Mouse (Mus musculus) heart, postnatal 4 days (tissue): ENCODE data around the gene Map1lc3b. TPM values are rescaled to one million over a fixed set of nuclear protein-coding genes. Genes with fewer than 3 reads are reported as not detected.
A peak's percentile ranks its signal among the peaks of the same experiment; 100 is the strongest.

Experiments used
- DNase-seq: peaks from one replicate; pipeline ENCODE4 v3.0.0; 2021
- total RNA-seq, 2 experiments: library from RNA; stranded (reverse); gene quantifications; 2 replicates each; pipeline ENCODE4 v1.2.3; 2021

Map1lc3b gene
- total RNA-seq, 2 experiments from 2014 or later = 130 to 135 TPM

GRCm38 (mm10) chr8:121609251-121609650 is 19.1 kb downstream of the Map1lc3b start:
- no peak for DNase-seq

- no peak for DNase-seq
Measured at GRCm38 (mm10) chr8:121609916-121610315, 19.8 kb downstream of the Map1lc3b start.

GRCm38 (mm10) chr8:121613419-121613818 is 23.3 kb downstream of the Map1lc3b start:
- DNase-seq = no peak

- peak; percentile 71 for DNase-seq
Measured at GRCm38 (mm10) chr8:121619401-121619995, 29.3 kb downstream of the Map1lc3b start.

- DNase-seq = peak; percentile 72
Measured at GRCm38 (mm10) chr8:121620801-121621516, 30.8 kb downstream of the Map1lc3b start.

- DNase-seq = no peak
Measured at GRCm38 (mm10) chr8:121621879-121622278, 31.7 kb downstream of the Map1lc3b start.

- no peak for DNase-seq
Measured at GRCm38 (mm10) chr8:121623043-121623442, 32.9 kb downstream of the Map1lc3b start.

- no peak for DNase-seq
Measured at GRCm38 (mm10) chr8:121628681-121629080, 38.5 kb downstream of the Map1lc3b start.

GRCm38 (mm10) chr8:121631645-121632071 is 41.5 kb downstream of the Map1lc3b start:
- DNase-seq = peak; percentile 43

GRCm38 (mm10) chr8:121632401-121632800 is 42.2 kb downstream of the Map1lc3b start:
- no peak for DNase-seq

- peak; percentile 60 for DNase-seq
Measured at GRCm38 (mm10) chr8:121635534-121635933, 45.4 kb downstream of the Map1lc3b start.

- DNase-seq = no peak
Measured at GRCm38 (mm10) chr8:121636180-121636579, 46.0 kb downstream of the Map1lc3b start.

GRCm38 (mm10) chr8:121642804-121643203 is 52.6 kb downstream of the Map1lc3b start:
- DNase-seq = no peak

- DNase-seq = no peak
Measured at GRCm38 (mm10) chr8:121643384-121643783, 53.2 kb downstream of the Map1lc3b start.

- no peak for DNase-seq
Measured at GRCm38 (mm10) chr8:121647511-121648215, 57.5 kb downstream of the Map1lc3b start.

Other genes starting within 250 kb of the Map1lc3b start
- gene 1700018B08Rik, start 46.0 kb upstream of the Map1lc3b start, total RNA-seq = not detected
- gene Fbxo31, start 11.6 kb upstream of the Map1lc3b start, total RNA-seq = 10 to 100 TPM; 13.8 to 17.3 TPM
- 10 to 100 TPM; 41.0 to 42.9 TPM for gene Zcchc14, start 62.5 kb downstream of the Map1lc3b start, total RNA-seq
- gene Jph3, start 139.3 kb downstream of the Map1lc3b start, total RNA-seq = under 1 TPM in 1 of 2 experiments, not detected in 1; 0.07 TPM
- 10 to 100 TPM; 17.8 to 21.9 TPM for gene Klhdc4, start 239.2 kb downstream of the Map1lc3b start, total RNA-seq